Mouse (Mus musculus) midbrain, embryonic 16.5 days (tissue): ENCODE results near the gene Tdgf1. TPM values are rescaled to one million over a fixed set of nuclear protein-coding genes. Genes with fewer than 3 reads are reported as not detected.

Experiments used
- ATAC-seq: fragments of 200-750 bp; cut with Nextera tagmentation; 2 replicates; pipeline ENCODE4 v1.8.0; 2017; ENCODE audit warnings: moderate TSS enrichment
- H3K27ac ChIP-seq: fragments of 300-500 bp; sonication (generic); 2 replicates; pipeline ENCODE4 v1.5.1; 2014; ENCODE audit warnings: mild to moderate bottlenecking, low read length, mixed read lengths
- H3K27me3 ChIP-seq: fragments of 300-500 bp; sonication (generic); 2 replicates; pipeline ENCODE4 v1.6.1; 2014; ENCODE audit warnings: low read depth, low read length, mixed read lengths; ENCODE audit not compliant: control insufficient read depth, insufficient read depth
- H3K36me3 ChIP-seq: fragments of 300-500 bp; sonication (generic); 2 replicates; pipeline ENCODE4 v1.6.1; 2014; ENCODE audit warnings: mild to moderate bottlenecking, low read length, moderate library complexity, mixed read lengths; ENCODE audit not compliant: control insufficient read depth, insufficient read depth
- H3K4me1 ChIP-seq: fragments of 300-500 bp; sonication (generic); 2 replicates; pipeline ENCODE4 v1.6.1; 2014; ENCODE audit warnings: mild to moderate bottlenecking, low read length, mixed read lengths; ENCODE audit not compliant: control insufficient read depth, insufficient read depth
- H3K4me2 ChIP-seq: fragments of 300-500 bp; sonication (generic); 2 replicates; pipeline ENCODE4 v1.6.1; 2014; ENCODE audit warnings: mild to moderate bottlenecking, low read length, mixed read lengths
- H3K4me3 ChIP-seq: fragments of 300-500 bp; sonication (generic); 2 replicates; pipeline ENCODE4 v1.5.1; 2014; ENCODE audit warnings: low read depth, mild to moderate bottlenecking, low read length, moderate library complexity, mixed read lengths
- H3K9ac ChIP-seq: fragments of 300-500 bp; sonication (generic); 2 replicates; pipeline ENCODE4 v1.6.1; 2014; ENCODE audit warnings: low read depth, low read length, mixed read lengths
- H3K9me3 ChIP-seq: fragments of 300-500 bp; sonication (generic); replicated peaks from 2 replicates; pipeline ENCODE4 v1.6.1; 2014; ENCODE audit warnings: mild to moderate bottlenecking, low read length, mixed read lengths; ENCODE audit not compliant: control insufficient read depth, poor library complexity, severe bottlenecking
- WGBS: fragments of 180-500 bp; shearing (Covaris S2); extraction: QIAGEN DNeasy Blood & Tissue Kit; methylation state at CpG from one replicate; pipeline ENCODE4 v1.1.7; 2014; 5-methylcytosine and 5-hydroxymethylcytosine counted together
- polyA plus RNA-seq: library from polyadenylated mRNA; unstranded; fragments of >200 nt; fragmentation: Nextera tagmentation; extraction: Ambion mirVana; gene quantifications from 2 replicates; pipeline ENCODE4 v1.2.1, GENCODE M21; 2015

The Tdgf1 gene
- polyA plus RNA-seq, 1 experiment from 2014 or later: not detected

DNA sequence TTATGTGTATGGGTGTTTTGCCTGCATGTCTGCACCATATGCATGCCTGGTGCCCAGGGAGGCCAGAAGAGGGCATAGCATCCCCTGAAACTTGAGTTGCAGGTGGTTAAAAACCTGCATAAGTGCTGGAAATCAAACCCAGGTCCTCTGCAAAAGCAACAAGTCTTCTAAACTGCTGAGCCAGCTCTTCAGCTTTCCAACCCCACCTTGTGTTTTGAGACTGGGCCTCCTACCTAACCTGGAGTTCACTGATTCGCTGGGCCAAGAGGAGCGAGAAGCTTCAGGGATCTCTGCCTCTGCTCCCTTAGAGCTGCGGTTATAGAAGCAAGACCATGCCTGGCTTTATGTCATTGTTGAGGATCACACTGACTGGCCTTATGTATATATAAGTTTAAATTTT lies 4.2 kb upstream of the Tdgf1 start:
- peaks cover 4% of the 10 kb centered on the region for H3K4me1 ChIP-seq
- H3K4me3 ChIP-seq: no peak overlapping the region
- no peak overlapping the region for H3K27ac ChIP-seq
- 96% methylated on average over 3 of the region's 3 CpGs for WGBS
- no peak overlapping the region for H3K4me2 ChIP-seq
- H3K27me3 ChIP-seq: peaks cover 2% of the 10 kb centered on the region; the same call in 1 of the 2 replicates
- no peaks in the 10 kb centered on the region for H3K9me3 ChIP-seq
- no peak for ATAC-seq
- H3K9ac ChIP-seq: no peak overlapping the region
- no peaks in the 10 kb centered on the region for H3K36me3 ChIP-seq

DNA sequence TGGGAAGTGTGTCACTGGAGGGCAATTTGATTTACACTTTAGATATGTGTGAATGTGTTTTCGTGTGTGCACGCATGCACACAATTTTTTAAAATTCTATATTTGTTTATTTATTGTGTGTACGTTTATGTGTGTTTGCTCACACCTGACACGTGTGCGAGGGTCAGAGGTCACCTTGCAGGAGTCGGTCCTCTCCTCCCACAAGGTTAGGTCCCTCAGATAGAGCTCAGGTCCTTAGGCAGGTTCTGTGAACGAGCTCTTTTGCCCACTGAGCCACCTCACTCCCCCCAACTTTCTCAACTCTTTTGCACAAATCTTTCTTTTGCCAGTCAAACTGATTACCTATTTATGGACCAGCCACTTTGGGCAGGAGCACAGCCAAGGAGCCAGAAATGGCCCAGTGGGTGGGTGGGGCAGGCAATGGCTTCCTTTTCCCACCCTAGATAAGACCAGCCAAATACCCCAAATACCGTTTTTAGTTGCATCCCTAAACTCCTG lies 2.9 kb upstream of the Tdgf1 start:
- Histone ChIP-seq H3K9ac (no peak overlapping the region), H3K27ac (no peak overlapping the region), H3K4me3 (no peak overlapping the region), H3K36me3 (no peaks in the 10 kb centered on the region), H3K9me3 (no peaks in the 10 kb centered on the region), H3K4me1 (peaks cover 4% of the 10 kb centered on the region), H3K4me2 (no peak overlapping the region), H3K27me3 (peaks cover 2% of the 10 kb centered on the region; the same call in 1 of the 2 replicates)
- 63% methylated on average over 8 of the region's 8 CpGs for WGBS
- no peak for ATAC-seq

DNA sequence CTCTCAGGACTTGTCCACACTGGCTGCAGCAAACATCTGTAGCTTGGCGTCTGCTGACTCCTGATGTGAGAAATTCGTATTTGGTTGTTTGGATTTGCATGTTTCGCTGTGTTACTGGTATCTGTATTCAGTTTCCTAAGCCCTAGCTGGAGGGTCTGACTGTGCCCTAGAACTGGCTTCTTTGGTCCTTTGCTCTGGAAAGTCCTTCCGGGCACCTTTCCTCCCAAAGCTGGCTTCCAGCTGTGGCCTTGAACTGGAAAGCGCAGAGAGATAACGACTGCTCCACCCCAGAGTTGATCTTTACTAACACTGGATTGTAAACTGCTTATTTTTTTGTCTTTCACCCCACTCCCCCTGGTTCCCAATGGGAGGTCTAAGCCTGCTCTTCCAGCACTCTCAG lies 1.9 kb upstream of the Tdgf1 start:
- ATAC-seq: no peak
- Histone ChIP-seq H3K4me1 (peaks cover 2% of the 10 kb centered on the region), H3K4me3 (no peak overlapping the region), H3K27me3 (peaks cover 2% of the 10 kb centered on the region; the same call in 1 of the 2 replicates), H3K27ac (no peak overlapping the region), H3K4me2 (no peak overlapping the region), H3K9ac (no peak overlapping the region), H3K36me3 (no peaks in the 10 kb centered on the region), H3K9me3 (no peaks in the 10 kb centered on the region)
- WGBS: 32% methylated on average over 6 of the region's 6 CpGs

DNA sequence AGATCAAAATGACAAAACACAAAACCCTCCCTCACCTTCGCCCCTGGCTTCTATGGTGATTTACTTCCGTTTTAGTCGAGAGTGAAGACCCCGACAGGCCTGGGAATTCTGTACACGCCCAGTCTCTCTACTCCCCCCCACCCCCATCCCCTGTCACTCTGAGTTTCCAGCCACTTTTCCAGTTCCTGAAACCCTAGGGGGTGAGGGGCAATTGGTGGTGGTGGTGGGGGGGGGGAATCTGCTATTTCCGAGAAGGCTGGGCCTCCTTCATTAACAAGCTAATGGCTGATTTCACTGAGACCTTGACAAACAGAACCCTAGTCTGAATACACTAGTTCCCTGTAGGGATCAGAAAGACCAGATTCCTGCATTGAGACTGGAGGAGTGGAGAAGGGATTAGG lies 1.3 kb upstream of the Tdgf1 start:
- H3K27ac ChIP-seq: no peak overlapping the region
- H3K9me3 ChIP-seq: no peaks in the 10 kb centered on the region
- no peaks in the 10 kb centered on the region for H3K36me3 ChIP-seq
- H3K9ac ChIP-seq: no peak overlapping the region
- no peak overlapping the region for H3K4me2 ChIP-seq
- peaks cover 2% of the 10 kb centered on the region; the same call in 1 of the 2 replicates for H3K27me3 ChIP-seq
- 3% methylated on average over 6 of the region's 6 CpGs for WGBS
- H3K4me3 ChIP-seq: no peak overlapping the region
- ATAC-seq: no peak
- no peaks in the 10 kb centered on the region for H3K4me1 ChIP-seq

DNA sequence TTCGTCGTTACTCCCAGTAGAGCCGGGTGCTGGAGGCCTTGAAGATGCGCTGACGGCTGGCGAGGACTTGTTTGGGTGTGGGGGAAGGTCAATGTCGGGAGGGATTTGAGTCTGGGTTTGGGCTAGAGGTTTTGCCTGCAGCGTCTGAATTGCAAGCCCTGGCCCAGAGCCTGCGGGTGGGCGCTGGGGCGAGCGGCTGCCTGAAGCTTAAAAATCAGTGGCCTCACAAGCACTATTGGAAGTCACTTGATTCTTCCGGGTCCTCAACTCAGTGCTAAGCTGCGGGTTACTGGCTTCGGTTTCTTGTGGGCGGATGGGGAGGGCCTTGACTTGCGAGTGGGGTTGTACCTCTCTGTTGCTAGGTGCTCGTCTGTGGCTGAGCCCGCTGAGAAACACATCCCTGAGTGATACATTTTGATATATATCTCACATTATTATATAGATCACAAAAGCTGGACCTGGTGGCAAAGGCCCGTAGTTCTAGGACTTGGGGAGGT lies 638 bp upstream of the Tdgf1 start:
- H3K4me3 ChIP-seq: no peak overlapping the region
- H3K4me2 ChIP-seq: no peak overlapping the region
- H3K4me1 ChIP-seq: no peaks in the 10 kb centered on the region
- H3K27me3 ChIP-seq: peaks cover 2% of the 10 kb centered on the region; the same call in 1 of the 2 replicates
- ATAC-seq: no peak
- no peaks in the 10 kb centered on the region for H3K9me3 ChIP-seq
- no peak overlapping the region for H3K9ac ChIP-seq
- 7% methylated on average over 20 of the region's 20 CpGs for WGBS
- no peak overlapping the region for H3K27ac ChIP-seq
- H3K36me3 ChIP-seq: no peaks in the 10 kb centered on the region

DNA sequence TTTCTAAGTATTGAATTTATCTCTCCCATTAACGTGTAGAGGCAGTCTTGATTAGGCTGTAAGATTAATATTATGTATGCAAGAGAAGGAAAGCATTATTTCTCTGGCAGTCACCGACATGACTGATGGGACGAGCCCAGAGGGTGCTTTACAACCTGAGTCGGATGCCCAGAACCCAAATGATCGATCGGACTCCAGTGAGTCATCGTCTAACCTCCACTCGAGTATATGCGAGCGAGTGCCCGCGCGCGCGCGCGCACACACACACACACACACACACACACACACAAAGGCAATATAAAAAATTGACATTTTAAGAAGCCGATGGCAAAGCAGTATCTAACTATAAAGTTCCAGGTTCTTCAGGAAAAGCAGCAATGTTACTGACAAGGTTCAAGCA lies 615 bp downstream of the Tdgf1 start:
- H3K27me3 ChIP-seq: peaks cover 2% of the 10 kb centered on the region; the same call in 1 of the 2 replicates
- H3K4me3 ChIP-seq: no peak overlapping the region
- WGBS: 37% methylated on average over 18 of the region's 18 CpGs
- no peak overlapping the region for H3K27ac ChIP-seq
- no peak for ATAC-seq
- no peak overlapping the region for H3K9ac ChIP-seq
- no peaks in the 10 kb centered on the region for H3K4me1 ChIP-seq
- H3K36me3 ChIP-seq: no peaks in the 10 kb centered on the region
- no peaks in the 10 kb centered on the region for H3K9me3 ChIP-seq
- no peak overlapping the region for H3K4me2 ChIP-seq

DNA sequence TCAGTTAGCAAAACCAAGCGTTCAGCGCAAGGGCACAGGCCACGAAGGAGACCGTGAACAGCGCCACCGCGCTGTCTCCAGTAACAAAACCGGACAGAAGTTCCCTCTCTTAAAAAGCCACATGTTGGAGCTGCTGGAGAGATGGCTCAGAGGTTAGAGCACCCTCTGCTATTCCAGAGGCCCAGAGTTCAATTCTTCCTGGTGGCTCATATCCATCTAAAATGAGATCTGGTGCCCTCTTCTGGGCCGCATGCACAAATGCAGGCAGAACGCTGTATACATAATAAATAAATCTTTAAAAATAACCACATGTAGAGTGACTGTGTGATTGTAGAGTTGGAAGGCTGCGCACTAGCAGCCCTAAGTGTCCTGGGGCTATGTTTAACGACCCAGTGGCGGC lies 1.7 kb downstream of the Tdgf1 start:
- no peak overlapping the region for H3K4me3 ChIP-seq
- peaks cover 2% of the 10 kb centered on the region; the same call in 1 of the 2 replicates for H3K27me3 ChIP-seq
- no peak overlapping the region for H3K4me2 ChIP-seq
- no peak for ATAC-seq
- H3K36me3 ChIP-seq: no peaks in the 10 kb centered on the region
- no peak overlapping the region for H3K27ac ChIP-seq
- H3K4me1 ChIP-seq: no peaks in the 10 kb centered on the region
- 33% methylated on average over 13 of the region's 13 CpGs for WGBS
- no peaks in the 10 kb centered on the region for H3K9me3 ChIP-seq
- no peak overlapping the region for H3K9ac ChIP-seq

DNA sequence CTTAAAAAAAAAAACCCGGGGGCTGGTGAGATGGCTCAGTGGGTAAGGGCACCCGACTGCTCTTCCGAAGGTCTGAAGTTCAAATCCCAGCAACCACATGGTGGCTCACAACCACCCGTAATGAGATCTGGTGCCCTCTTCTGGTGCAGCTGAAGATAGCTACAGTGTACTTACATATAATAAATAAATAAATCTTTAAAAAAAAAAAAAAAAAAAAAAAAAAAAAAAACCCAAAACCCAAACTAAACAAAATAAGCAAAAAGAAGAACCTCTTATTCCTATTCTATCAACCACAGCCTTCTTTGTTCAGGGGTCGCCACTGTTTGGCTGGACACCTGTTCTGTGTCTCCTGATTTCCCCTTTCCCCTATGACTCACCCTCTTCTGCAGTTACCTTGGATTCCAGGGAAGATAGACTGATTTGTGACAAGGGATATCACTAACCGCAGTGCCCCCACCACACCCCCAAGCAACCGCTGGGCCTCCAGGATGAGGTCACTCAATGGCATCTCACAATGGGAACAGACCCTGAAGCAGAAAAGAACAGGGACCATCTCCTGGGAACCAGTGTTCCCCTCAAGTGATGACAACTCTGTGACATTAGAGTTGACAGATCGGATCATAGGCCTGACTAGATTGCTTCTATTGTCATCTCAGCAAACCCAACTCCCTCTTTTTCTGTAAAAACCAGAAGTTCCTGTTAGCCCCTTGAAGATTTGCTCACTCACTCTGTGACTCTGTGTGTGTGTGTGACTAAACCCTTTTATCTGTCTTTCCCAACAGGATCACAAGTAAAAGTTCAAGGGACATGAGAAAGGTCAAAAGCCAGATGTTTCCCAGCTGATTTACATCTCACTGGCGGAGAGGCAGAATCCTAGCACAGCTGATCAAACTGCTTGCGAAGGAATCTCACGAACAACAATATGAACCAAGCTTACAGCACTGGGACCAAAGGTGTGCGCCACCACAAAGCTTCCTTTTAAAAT lies 8.2 kb downstream of the Tdgf1 start:
- no peaks in the 10 kb centered on the region for H3K36me3 ChIP-seq
- H3K27ac ChIP-seq: no peak overlapping the region
- 69% methylated on average over 12 of the region's 12 CpGs for WGBS
- H3K4me2 ChIP-seq: no peak overlapping the region
- H3K9me3 ChIP-seq: no peaks in the 10 kb centered on the region
- no peaks in the 10 kb centered on the region for H3K27me3 ChIP-seq
- H3K4me3 ChIP-seq: no peak overlapping the region
- no peaks in the 10 kb centered on the region for H3K4me1 ChIP-seq
- H3K9ac ChIP-seq: no peak overlapping the region
- ATAC-seq: no peak

DNA sequence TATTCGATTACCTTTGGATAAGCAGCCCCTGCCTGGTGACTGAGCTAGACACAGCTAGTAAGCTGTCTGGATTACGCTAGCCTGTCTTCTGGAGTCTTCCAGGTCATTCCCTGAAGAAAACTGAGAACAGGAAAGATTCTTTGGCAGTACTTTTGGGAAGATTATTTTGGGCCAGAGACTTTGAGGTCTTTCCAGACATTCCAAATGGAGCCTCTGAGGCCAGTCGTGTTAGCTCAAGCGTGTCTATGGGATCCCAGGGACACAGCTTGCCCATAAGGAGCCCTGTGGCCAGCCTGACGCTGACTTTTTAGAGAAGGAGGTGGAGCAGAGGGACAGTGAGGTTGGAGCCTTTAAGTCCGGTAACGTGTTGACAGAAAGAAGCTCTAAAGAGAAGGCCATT lies 10.0 kb downstream of the Tdgf1 start:
- ATAC-seq: no peak
- Histone ChIP-seq H3K27ac (no peak overlapping the region), H3K4me1 (no peaks in the 10 kb centered on the region; the same call in 1 of the 2 replicates), H3K4me2 (no peak overlapping the region), H3K9ac (no peak overlapping the region), H3K4me3 (no peak overlapping the region), H3K27me3 (no peaks in the 10 kb centered on the region), H3K36me3 (no peaks in the 10 kb centered on the region), H3K9me3 (no peaks in the 10 kb centered on the region)
- WGBS: 84% methylated on average over 7 of the region's 7 CpGs
